Mouse (Mus musculus) inflammation-experienced regulatory T-cells, adult 6 months (primary cell): ENCODE results near the gene Vmn1r163. TPM values are rescaled to one million over a fixed set of nuclear protein-coding genes. Genes with fewer than 3 reads are reported as not detected.
"Not testable (repeated sequence)": the region's sequence is repeated elsewhere in the genome, so short reads cannot be mapped to it uniquely, and the experiment has no call there.

Experiments used
- ATAC-seq: one replicate; pipeline ENCODE4 v1.8.0; 2017
- polyA plus RNA-seq, 3 experiments: library from polyadenylated mRNA; unstranded; fragments of 100-300 nt; shearing (Covaris generic); gene quantifications; one replicate each; pipeline ENCODE4 v1.2.1; 2017

The Vmn1r163 gene
- polyA plus RNA-seq = not detected

- ATAC-seq = not testable (repeated sequence)
Observed at GRCm38 (mm10) chr7:23055240-23055639, at the start of gene Vmn1r163. Vmn1r163 (plus strand) TSS chr7:23055540.

- ATAC-seq = not testable (repeated sequence)
Observed at GRCm38 (mm10) chr7:23019823-23020222, 35.5 kb upstream of the Vmn1r163 start, which contains the start of gene Gm4216. Gm4216 (minus strand) TSS chr7:23019923.

GRCm38 (mm10) chr7:23067356-23067755 lies 12.0 kb downstream of the Vmn1r163 start, which contains the start of gene Gm8720:
Gm8720 (minus strand) TSS chr7:23067456.
- not testable (repeated sequence) for ATAC-seq

Other genes with a start within 250 kb of the Vmn1r163 start
- not detected for gene Vmn1r159, start 211.9 kb upstream of the Vmn1r163 start, polyA plus RNA-seq
- not detected for gene Vmn1r160, start 184.3 kb upstream of the Vmn1r163 start, polyA plus RNA-seq
- gene Gm4214, start 70.9 kb upstream of the Vmn1r163 start, polyA plus RNA-seq = not detected
- gene Gm4216, start 35.6 kb upstream of the Vmn1r163 start, polyA plus RNA-seq = not detected
- gene Gm8720, start 11.9 kb downstream of the Vmn1r163 start, polyA plus RNA-seq = not detected
- not detected for gene Gm10662, start 88.9 kb downstream of the Vmn1r163 start, polyA plus RNA-seq
- gene Vmn1r165, start 161.8 kb downstream of the Vmn1r163 start, polyA plus RNA-seq = not detected
- gene Vmn1r166, start 196.1 kb downstream of the Vmn1r163 start, polyA plus RNA-seq = not detected
- not detected for gene Gm6902, start 223.4 kb downstream of the Vmn1r163 start, polyA plus RNA-seq
- gene Nlrp4e, start 245.7 kb downstream of the Vmn1r163 start, polyA plus RNA-seq = not detected